Mouse (Mus musculus) MEL (cell line): ENCODE data around the gene Sdc1. TPM values are rescaled to one million over a fixed set of nuclear protein-coding genes. Genes with fewer than 3 reads are reported as not detected.

Source experiments
- DNase-seq: peaks from one replicate; pipeline ENCODE4 v3.0.0; 2011; ENCODE audit warnings: low read depth, low spot score
- H3K27ac ChIP-seq: 2 replicates; pipeline ENCODE4 v1.5.1; 2012; ENCODE audit warnings: low read depth, mild to moderate bottlenecking, control low read depth, low read length, moderate library complexity; ENCODE audit not compliant: control insufficient read depth
- H3K27me3 ChIP-seq, 2 experiments: fragments of 150-350 bp in 1 of 2; sonication (generic) in 1 of 2; 2 replicates each; pipeline ENCODE4 v1.6.1; 2012; ENCODE audit warnings: low read length in 2 of 2, mild to moderate bottlenecking in 2 of 2, improper control_type of control experiment in 1 of 2, moderate library complexity in 1 of 2; ENCODE audit not compliant: insufficient read depth in 2 of 2, control insufficient read depth in 1 of 2
- H3K36me3 ChIP-seq, 2 experiments: 2 replicates each; pipeline ENCODE4 v1.6.1; 2012 to 2014; ENCODE audit warnings: low read length in 2 of 2, improper control_type of control experiment in 1 of 2, inconsistent platforms in 1 of 2, mild to moderate bottlenecking in 1 of 2; ENCODE audit not compliant: insufficient read depth in 2 of 2, control insufficient read depth in 1 of 2
- H3K4me1 ChIP-seq, 2 experiments: fragments of 150-350 bp in 1 of 2; sonication (generic) in 1 of 2; 2 replicates each; pipeline ENCODE4 v1.6.1; 2012; ENCODE audit warnings: low read length in 2 of 2, improper control_type of control experiment in 1 of 2, mild to moderate bottlenecking in 1 of 2; ENCODE audit not compliant: insufficient read depth in 2 of 2, control insufficient read depth in 1 of 2
- H3K4me3 ChIP-seq, 2 experiments: fragments of 150-350 bp in 1 of 2; sonication (generic) in 1 of 2; 2 replicates each; pipeline ENCODE4 v1.5.1; 2012; ENCODE audit warnings: low read depth in 2 of 2, low read length in 2 of 2, mild to moderate bottlenecking in 2 of 2, moderate library complexity in 2 of 2, control low read depth in 1 of 2, improper control_type of control experiment in 1 of 2; ENCODE audit not compliant: control insufficient read depth in 1 of 2, insufficient read depth in 1 of 2
- H3K79me2 ChIP-seq: 2 replicates; pipeline ENCODE4 v1.6.1; 2012; ENCODE audit warnings: mild to moderate bottlenecking, low read length, moderate library complexity; ENCODE audit not compliant: control insufficient read depth, poor library complexity, insufficient read depth
- H3K9ac ChIP-seq: 2 replicates; pipeline ENCODE4 v1.6.1; 2012; ENCODE audit warnings: low read depth, mild to moderate bottlenecking, control low read depth, low read length, moderate library complexity; ENCODE audit not compliant: control insufficient read depth, poor library complexity, severe bottlenecking
- H3K9me3 ChIP-seq: fragments of 150-350 bp; sonication (generic); replicated peaks from 2 replicates; pipeline ENCODE4 v1.6.1; 2012; ENCODE audit warnings: mild to moderate bottlenecking, low read length, improper control_type of control experiment, moderate library complexity; ENCODE audit not compliant: insufficient read depth
- CHD2 ChIP-seq: IDR thresholded peaks from 2 replicates; pipeline ENCODE4 v1.6.1; 2011; ENCODE audit warnings: low read length, improper control_type of control experiment
- ELF1 ChIP-seq: IDR thresholded peaks from 2 replicates; pipeline ENCODE4 v1.6.1; 2014; ENCODE audit warnings: low read depth, mild to moderate bottlenecking, inconsistent platforms, low read length, improper control_type of control experiment, moderate library complexity
- EP300 ChIP-seq, 2 experiments: IDR thresholded peaks; 2 replicates each; pipeline ENCODE4 v1.6.1; 2011; ENCODE audit warnings: improper control_type of control experiment in 2 of 2, low read length in 2 of 2, low read depth in 1 of 2, mild to moderate bottlenecking in 1 of 2
- ETS1 ChIP-seq: IDR thresholded peaks from 2 replicates; pipeline ENCODE4 v1.6.1; 2012; ENCODE audit warnings: low read depth, mild to moderate bottlenecking, inconsistent platforms, low read length, improper control_type of control experiment, moderate library complexity
- GABPA ChIP-seq: IDR thresholded peaks from 2 replicates; pipeline ENCODE4 v1.6.1; 2012; ENCODE audit warnings: low read depth, mild to moderate bottlenecking, inconsistent platforms, low read length, improper control_type of control experiment, moderate library complexity
- GATA1 ChIP-seq: IDR thresholded peaks from 2 replicates; pipeline ENCODE4 v1.6.1; 2011; ENCODE audit warnings: low read depth, low read length, improper control_type of control experiment
- HCFC1 ChIP-seq: IDR thresholded peaks from 2 replicates; pipeline ENCODE4 v1.6.1; 2012; ENCODE audit warnings: low read depth, mild to moderate bottlenecking, inconsistent platforms, low read length, improper control_type of control experiment, moderate library complexity
- JUND ChIP-seq: IDR thresholded peaks from 2 replicates; pipeline ENCODE4 v1.6.1; 2011; ENCODE audit warnings: low read depth, mild to moderate bottlenecking, improper control_type of control experiment, low read length
- KAT2A ChIP-seq: conservative IDR thresholded peaks from 2 replicates; pipeline ENCODE4 v1.6.1; 2012; ENCODE audit warnings: low read depth, low read length, improper control_type of control experiment, inconsistent platforms
- MAX ChIP-seq: IDR thresholded peaks from 2 replicates; pipeline ENCODE4 v1.6.1; 2011; ENCODE audit warnings: low read length, improper control_type of control experiment
- MAZ ChIP-seq: IDR thresholded peaks from 2 replicates; pipeline ENCODE4 v1.6.1; 2012; ENCODE audit warnings: low read depth, mild to moderate bottlenecking, inconsistent platforms, low read length, improper control_type of control experiment
- MEF2A ChIP-seq: IDR thresholded peaks from 2 replicates; pipeline ENCODE4 v1.6.1; 2014; ENCODE audit warnings: low read depth, mild to moderate bottlenecking, inconsistent platforms, low read length, improper control_type of control experiment; ENCODE audit not compliant: poor library complexity, insufficient replicate concordance, severe bottlenecking; ENCODE audit errors: extremely low read depth
- MXI1 ChIP-seq: IDR thresholded peaks from 2 replicates; pipeline ENCODE4 v1.6.1; 2011; ENCODE audit warnings: mild to moderate bottlenecking, low read depth, low read length, improper control_type of control experiment
- MYB ChIP-seq: IDR thresholded peaks from 2 replicates; pipeline ENCODE4 v1.6.1; 2011; ENCODE audit warnings: mild to moderate bottlenecking, low read depth, low read length, improper control_type of control experiment
- MYC ChIP-seq: IDR thresholded peaks from 2 replicates; pipeline ENCODE4 v1.6.1; 2011; ENCODE audit warnings: low read depth, mild to moderate bottlenecking, low read length, improper control_type of control experiment, moderate library complexity
- NELFE ChIP-seq: IDR thresholded peaks from 2 replicates; pipeline ENCODE4 v1.6.1; 2011; ENCODE audit warnings: low read depth, low read length, improper control_type of control experiment
- POLR2A ChIP-seq, 2 experiments: IDR thresholded peaks; 2 replicates each; pipeline ENCODE4 v1.6.1; 2011 to 2012; ENCODE audit warnings: low read length in 2 of 2, mild to moderate bottlenecking in 2 of 2, control low read depth in 1 of 2, improper control_type of control experiment in 1 of 2, low read depth in 1 of 2, moderate library complexity in 1 of 2; ENCODE audit not compliant: control insufficient read depth in 1 of 2, insufficient read depth in 1 of 2, poor library complexity in 1 of 2
- POLR2AphosphoS2 ChIP-seq: IDR thresholded peaks from 2 replicates; pipeline ENCODE4 v1.6.1; 2011; ENCODE audit warnings: low read length, improper control_type of control experiment
- POLR2AphosphoS5 ChIP-seq: IDR thresholded peaks from 2 replicates; pipeline ENCODE4 v1.6.1; 2012; ENCODE audit warnings: low read depth, borderline replicate concordance, mild to moderate bottlenecking, inconsistent platforms, low read length, moderate library complexity, mixed read lengths
- RAD21 ChIP-seq: IDR thresholded peaks from 2 replicates; pipeline ENCODE4 v1.6.1; 2011; ENCODE audit warnings: mild to moderate bottlenecking, low read depth, low read length, improper control_type of control experiment
- RCOR1 ChIP-seq: IDR thresholded peaks from 2 replicates; pipeline ENCODE4 v1.6.1; 2012; ENCODE audit warnings: low read depth, mild to moderate bottlenecking, inconsistent platforms, low read length, improper control_type of control experiment
- SMC3 ChIP-seq: IDR thresholded peaks from 2 replicates; pipeline ENCODE4 v1.6.1; 2011; ENCODE audit warnings: low read depth, low read length, improper control_type of control experiment
- TAL1 ChIP-seq: IDR thresholded peaks from 2 replicates; pipeline ENCODE4 v1.6.1; 2012; ENCODE audit warnings: mild to moderate bottlenecking, inconsistent platforms, low read length, moderate library complexity, mixed read lengths
- TCF12 ChIP-seq: IDR thresholded peaks from 2 replicates; pipeline ENCODE4 v1.6.1; 2014; ENCODE audit warnings: low read depth, mild to moderate bottlenecking, inconsistent platforms, low read length, improper control_type of control experiment, moderate library complexity
- UBTF ChIP-seq: IDR thresholded peaks from 2 replicates; pipeline ENCODE4 v1.6.1; 2012; ENCODE audit warnings: low read depth, mild to moderate bottlenecking, inconsistent platforms, low read length, improper control_type of control experiment, moderate library complexity, borderline replicate concordance; ENCODE audit not compliant: insufficient read depth
- USF1 ChIP-seq: IDR thresholded peaks from 2 replicates; pipeline ENCODE4 v1.6.1; 2014; ENCODE audit warnings: low read depth, mild to moderate bottlenecking, inconsistent platforms, low read length, improper control_type of control experiment, moderate library complexity
- ZC3H11A ChIP-seq: IDR thresholded peaks from 2 replicates; pipeline ENCODE4 v1.6.1; 2012; ENCODE audit warnings: low read depth, mild to moderate bottlenecking, inconsistent platforms, low read length, improper control_type of control experiment
- ZKSCAN1 ChIP-seq: IDR thresholded peaks from 2 replicates; pipeline ENCODE4 v1.6.1; 2012; ENCODE audit warnings: low read depth, mild to moderate bottlenecking, inconsistent platforms, low read length, improper control_type of control experiment, moderate library complexity
- ZMIZ1 ChIP-seq: IDR thresholded peaks from 2 replicates; pipeline ENCODE4 v1.6.1; 2012; ENCODE audit warnings: low read depth, mild to moderate bottlenecking, inconsistent platforms, low read length, improper control_type of control experiment, moderate library complexity
- ZNF384 ChIP-seq: IDR thresholded peaks from 2 replicates; pipeline ENCODE4 v1.6.1; 2012; ENCODE audit warnings: low read depth, mild to moderate bottlenecking, inconsistent platforms, low read length, improper control_type of control experiment
- polyA plus RNA-seq, 2 experiments: library from polyadenylated mRNA; stranded (reverse) in 1 of 2; unstranded in 1 of 2; fragments of >175 nt in 1 of 2; fragments of >200 nt in 1 of 2; gene quantifications; 2 replicates each; pipeline versions ENCODE4 v1.2.1 to v1.2.4; 2012; ENCODE audit warnings: low replicate concordance in 2 of 2, low read depth in 1 of 2; ENCODE audit not compliant: insufficient read length in 2 of 2, insufficient read depth in 1 of 2, missing spikeins in 1 of 2
- total RNA-seq: library from RNA; depleted of rRNA; stranded (reverse); fragments of 300-350 nt; gene quantifications from 2 replicates; pipeline ENCODE4 v1.2.3, GENCODE M21; 2012

Sdc1 gene
- total and polyA plus RNA-seq, 3 experiments = 32.3 to 33.6 TPM; not detected in 1

DNA sequence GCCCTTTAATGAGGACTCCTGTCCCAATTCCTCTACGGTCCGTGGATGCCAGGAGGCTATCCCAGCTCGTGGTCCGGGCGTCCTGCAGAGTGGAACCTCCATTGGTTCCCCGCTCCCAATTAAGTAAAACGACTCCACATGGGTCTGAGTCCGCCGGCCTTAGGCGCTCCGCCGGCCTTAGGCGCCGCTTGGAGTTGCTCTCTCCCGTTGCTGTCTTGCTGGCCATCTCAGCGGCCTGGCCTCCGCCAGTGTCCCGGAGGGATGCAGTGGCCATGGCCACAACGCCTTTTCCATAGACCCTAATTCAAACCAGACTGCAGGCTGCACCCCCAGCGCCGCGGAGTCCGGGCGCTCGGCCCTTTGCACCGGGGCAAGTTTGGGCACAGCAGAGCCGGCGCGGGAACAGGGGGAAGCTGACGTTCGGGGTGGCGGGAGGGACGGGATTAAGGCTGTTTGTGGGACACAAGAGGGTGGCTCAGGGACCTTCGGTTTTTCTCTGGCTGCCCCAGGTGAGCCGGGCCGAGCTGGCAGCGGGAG lies 789 bp downstream of the Sdc1 start:
- DNase-seq = no peak
- peak overlapping the region; percentile 90 for H3K9ac ChIP-seq
- peaks cover 0 to 13% of the 10 kb centered on the region in 2 experiments; a peak in 2 of 4 replicates for H3K36me3 ChIP-seq
- H3K79me2 ChIP-seq = peaks cover 23% of the 10 kb centered on the region
- H3K4me3 ChIP-seq = peak overlapping the region; percentile 86 to 87
- TF ChIP-seq MYC (peak; percentile 76; the same call in 1 of the 2 replicates), HCFC1 (peak; percentile 19; the same call in 1 of the 2 replicates), EP300 (IDR thresholded peaks at IDR 0.05; ENCODE audit: low read depth in 1 of 2, low read length in 2 of 2) (no peak), UBTF (peak; percentile 23; the same call in 1 of the 2 replicates), ETS1 (no peak), MYB (no peak), NELFE (no peak), POLR2A (IDR thresholded peaks at IDR 0.05; ENCODE audit: control insufficient read depth in 1 of 2, insufficient read depth in 1 of 2, low read depth in 1 of 2, low read length in 2 of 2, poor library complexity in 1 of 2) (no peak)
- no peaks in the 10 kb centered on the region for H3K27me3 ChIP-seq
- H3K9me3 ChIP-seq = no peaks in the 10 kb centered on the region
- peak overlapping the region; percentile 47 for H3K27ac ChIP-seq
- peaks cover 3 to 22% of the 10 kb centered on the region in 2 experiments for H3K4me1 ChIP-seq

DNA sequence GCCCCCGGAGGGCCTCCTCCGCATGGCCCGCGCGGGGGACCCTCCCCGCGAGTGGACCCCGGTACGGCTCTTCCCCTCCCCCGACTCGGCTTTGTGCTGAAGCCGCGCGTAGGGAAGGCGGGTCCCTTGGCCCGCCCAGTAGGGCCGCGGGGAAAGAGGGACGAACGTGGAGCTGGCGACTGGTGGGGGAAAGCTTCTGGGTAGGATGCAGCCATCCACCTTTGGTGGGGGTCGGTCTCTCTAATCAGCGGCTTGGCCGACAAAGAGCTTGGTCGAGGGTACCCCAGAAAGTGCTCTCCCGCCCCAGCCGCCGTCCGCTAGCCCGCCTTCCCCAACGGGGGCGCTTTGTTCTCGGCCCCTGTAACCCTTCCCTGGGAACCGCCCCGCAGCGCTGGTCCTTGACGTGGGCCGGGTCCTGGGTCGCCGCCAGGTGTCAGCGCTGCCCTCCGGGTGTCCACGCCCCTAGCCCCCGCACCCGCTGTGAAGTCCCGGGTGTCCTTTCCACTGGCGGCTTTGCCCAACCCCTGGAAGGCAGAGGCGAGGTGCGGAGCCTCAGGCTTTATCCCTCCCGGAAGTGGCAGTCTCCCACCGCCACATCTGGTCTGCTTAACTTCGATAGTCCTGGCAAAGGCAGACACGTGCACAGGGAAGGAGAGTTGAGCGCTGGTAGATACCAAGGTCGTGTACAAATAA lies 1.5 kb downstream of the Sdc1 start:
- Histone ChIP-seq H3K27me3 (no peaks in the 10 kb centered on the region), H3K27ac (no peak overlapping the region), H3K79me2 (peaks cover 23% of the 10 kb centered on the region), H3K36me3 (peaks cover 0 to 16% of the 10 kb centered on the region in 2 experiments; a peak in 2 of 4 replicates), H3K4me1 (peaks cover 4 to 25% of the 10 kb centered on the region in 2 experiments), H3K4me3 (peak overlapping the region; percentile 86 to 87), H3K9ac (peak overlapping the region; percentile 90), H3K9me3 (no peaks in the 10 kb centered on the region)
- DNase-seq = peak; percentile 67
- TF ChIP-seq EP300 (IDR thresholded peaks at IDR 0.05; ENCODE audit: low read depth in 1 of 2, low read length in 2 of 2) (0 out of 4 replicates have a peak, but pooled peaks of 1 of the 2 experiments have one; percentile 13), MEF2A (no peak), POLR2AphosphoS5 (no peak), RAD21 (no peak), MXI1 (peak; percentile 88), GABPA (no peak), SMC3 (no peak), ZC3H11A (no peak), ZNF384 (no peak), MYC (peak; percentile 60; the same call in 1 of the 2 replicates), RCOR1 (no peak), ZMIZ1 (no peak), USF1 (peak; percentile 25; the same call in 1 of the 2 replicates), CHD2 (no peak), ETS1 (peak; percentile 12; the same call in 1 of the 2 replicates), ZKSCAN1 (no peak), KAT2A (no peak), MAZ (no peak), JUND (no peak), POLR2AphosphoS2 (no peak), MAX (peak; percentile 80), TCF12 (no peak), GATA1 (no peak), TAL1 (peak; percentile 35), ELF1 (peak; percentile 64)
